Mouse (Mus musculus) heart, embryonic 16.5 days (tissue): Measurements from ENCODE around the gene Gtf2h4. TPM values are rescaled to one million over a fixed set of nuclear protein-coding genes. Genes with fewer than 3 reads are reported as not detected.
A peak's percentile ranks its signal among the peaks of the same experiment; 100 is the strongest.

Experiments
- ATAC-seq: fragments of 200-750 bp; cut with Nextera tagmentation; replicated peaks from 2 replicates; pipeline ENCODE4 v1.8.0; 2017; ENCODE audit warnings: moderate number of reproducible peaks; ENCODE audit not compliant: insufficient read depth, low FRiP score; ENCODE audit errors: extremely low read depth
- H3K27ac ChIP-seq: fragments of 300-500 bp; sonication (generic); 2 replicates; pipeline ENCODE4 v1.5.1; 2014; ENCODE audit warnings: mild to moderate bottlenecking, low read length, control low read depth, moderate library complexity
- H3K27me3 ChIP-seq: fragments of 300-500 bp; sonication (generic); 2 replicates; pipeline ENCODE4 v1.6.1; 2014; ENCODE audit warnings: low read length, mixed read lengths; ENCODE audit not compliant: control insufficient read depth, insufficient read depth
- H3K36me3 ChIP-seq: fragments of 300-500 bp; sonication (generic); 2 replicates; pipeline ENCODE4 v1.6.1; 2014; ENCODE audit not compliant: control insufficient read depth, insufficient read depth
- H3K4me1 ChIP-seq: fragments of 300-500 bp; sonication (generic); 2 replicates; pipeline ENCODE4 v1.6.1; 2014; ENCODE audit warnings: low read length, mixed read lengths; ENCODE audit not compliant: control insufficient read depth, insufficient read depth
- H3K4me2 ChIP-seq: fragments of 300-500 bp; sonication (generic); 2 replicates; pipeline ENCODE4 v1.6.1; 2014; ENCODE audit warnings: low read depth, mild to moderate bottlenecking, control low read depth, low read length
- H3K4me3 ChIP-seq: fragments of 300-500 bp; sonication (generic); 2 replicates; pipeline ENCODE4 v1.5.1; 2014; ENCODE audit warnings: mild to moderate bottlenecking, control low read depth, low read length
- H3K9ac ChIP-seq: fragments of 300-500 bp; sonication (generic); 2 replicates; pipeline ENCODE4 v1.6.1; 2014; ENCODE audit warnings: low read length, control low read depth
- H3K9me3 ChIP-seq: fragments of 300-500 bp; sonication (generic); replicated peaks from 2 replicates; pipeline ENCODE4 v1.6.1; 2016; ENCODE audit warnings: low read length; ENCODE audit not compliant: control insufficient read depth
- WGBS: fragments of 180-500 bp; shearing (Covaris S2); extraction: QIAGEN DNeasy Blood & Tissue Kit; methylation state at CpG from one replicate; pipeline ENCODE4 v1.1.7; 2014; 5-methylcytosine and 5-hydroxymethylcytosine counted together
- polyA plus RNA-seq: library from polyadenylated mRNA; unstranded; fragments of >200 nt; fragmentation: Nextera tagmentation; extraction: Ambion mirVana; gene quantifications from 2 replicates; pipeline ENCODE4 v1.2.1, GENCODE M21; 2015

Gene Gtf2h4
- polyA plus RNA-seq, 1 experiment from 2014 or later: 30.8 TPM

DNA sequence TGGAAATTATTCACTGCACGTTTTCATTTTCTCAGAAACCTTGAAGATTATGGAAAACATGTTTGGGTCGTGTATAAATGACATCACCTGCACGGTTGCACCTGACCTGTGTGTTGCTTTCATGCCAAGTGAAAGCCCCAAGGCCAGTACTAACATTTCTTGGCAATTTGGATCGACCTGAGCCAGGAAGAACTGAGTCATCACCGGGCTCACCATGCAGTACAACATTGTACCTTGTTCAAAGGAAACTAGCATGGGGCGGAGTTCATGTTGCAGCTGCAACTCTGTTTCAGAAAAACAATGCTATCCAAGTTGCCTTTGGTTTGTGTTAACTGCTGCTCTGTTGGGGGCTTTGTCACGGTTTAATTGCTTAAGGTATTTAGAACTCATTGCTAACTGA lies 34.4 kb upstream of the Gtf2h4 start:
- H3K27ac ChIP-seq: no peak overlapping the region

DNA sequence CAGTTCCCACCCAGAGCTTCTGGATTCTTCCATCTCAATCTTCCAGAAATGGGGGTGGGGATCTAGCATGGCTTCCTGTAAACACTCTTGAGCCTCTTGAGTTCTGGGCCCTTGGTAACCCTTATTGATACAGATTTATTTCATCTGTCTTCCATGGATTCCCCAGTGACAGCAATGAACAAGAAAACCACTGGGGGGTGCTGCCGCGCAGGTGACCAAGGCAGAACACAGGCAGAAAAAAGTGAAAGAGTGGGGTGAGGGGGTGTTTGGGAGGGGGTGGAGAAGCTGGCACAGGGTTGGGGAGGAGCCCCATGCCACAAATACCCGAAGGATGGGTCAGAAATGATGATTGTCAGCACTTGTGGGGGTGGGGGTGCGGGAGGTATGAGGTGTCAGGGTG lies 32.3 kb upstream of the Gtf2h4 start:
- WGBS: 9% methylated on average over 4 of the region's 4 CpGs
- Histone ChIP-seq H3K9me3 (no peaks in the 10 kb centered on the region), H3K36me3 (no peaks in the 10 kb centered on the region), H3K27me3 (no peaks in the 10 kb centered on the region), H3K4me1 (peaks cover 52% of the 10 kb centered on the region), H3K27ac (peak overlapping the region; percentile 64), H3K9ac (0 out of 2 replicates have a peak overlapping the region, but pooled peaks have one; percentile 38), H3K4me3 (no peak overlapping the region), H3K4me2 (no peak overlapping the region)
- ATAC-seq: no peak

More for the DNA sequence above, 34.4 kb upstream of the Gtf2h4 start:
- H3K4me1 ChIP-seq: peaks cover 53% of the 10 kb centered on the region
- no peak overlapping the region for H3K4me2 ChIP-seq
- H3K27me3 ChIP-seq: no peaks in the 10 kb centered on the region
- H3K36me3 ChIP-seq: no peaks in the 10 kb centered on the region
- 70% methylated on average over 7 of the region's 7 CpGs for WGBS
- no peak overlapping the region for H3K4me3 ChIP-seq
- no peak overlapping the region for H3K9ac ChIP-seq
- H3K9me3 ChIP-seq: no peaks in the 10 kb centered on the region
- no peak for ATAC-seq

- 12% methylated on average over 19 of the region's 19 CpGs for WGBS
- Histone ChIP-seq H3K4me1 (peaks cover 46% of the 10 kb centered on the region), H3K27me3 (no peaks in the 10 kb centered on the region), H3K4me2 (peak within 1 kb of the TSS; percentile 71), H3K9ac (peak within 1 kb of the TSS; percentile 75), H3K9me3 (no peaks in the 10 kb centered on the region), H3K27ac (peak within 1 kb of the TSS; percentile 92), H3K4me3 (peak within 1 kb of the TSS; percentile 51), H3K36me3 (no peaks in the 10 kb centered on the region)
- no peak for ATAC-seq
Observed at GRCm38 (mm10) chr17:35704621-35705464, 31.3 kb upstream of the Gtf2h4 start, which contains the start of gene Ddr1. Gene Ddr1, minus strand, starts transcription at chr17:35704621.

- peak overlapping the region; percentile 92 for H3K27ac ChIP-seq
- H3K36me3 ChIP-seq: no peaks in the 10 kb centered on the region
- H3K4me1 ChIP-seq: peaks cover 51% of the 10 kb centered on the region
- ATAC-seq: no peak
- peak overlapping the region; percentile 51 for H3K4me3 ChIP-seq
- peak overlapping the region; percentile 71 for H3K4me2 ChIP-seq
- H3K9me3 ChIP-seq: no peaks in the 10 kb centered on the region
- no peaks in the 10 kb centered on the region for H3K27me3 ChIP-seq
- peak overlapping the region; percentile 75 for H3K9ac ChIP-seq
- WGBS: 5% methylated on average over 14 of the region's 14 CpGs
Observed at GRCm38 (mm10) chr17:35703751-35704271, 30.3 kb upstream of the Gtf2h4 start.

- peaks cover 56% of the 10 kb centered on the region for H3K4me1 ChIP-seq
- H3K9ac ChIP-seq: 0 out of 2 replicates have a peak overlapping the region, but pooled peaks have one; percentile 25
- H3K27ac ChIP-seq: peak overlapping the region; percentile 99
- H3K4me2 ChIP-seq: peak overlapping the region; percentile 82
- ATAC-seq: no peak
- H3K9me3 ChIP-seq: no peaks in the 10 kb centered on the region
- H3K36me3 ChIP-seq: no peaks in the 10 kb centered on the region
- peak overlapping the region; percentile 31 for H3K4me3 ChIP-seq
- 12% methylated on average over 2 of the region's 2 CpGs for WGBS
- no peaks in the 10 kb centered on the region for H3K27me3 ChIP-seq
Observed at GRCm38 (mm10) chr17:35703065-35703464, 29.5 kb upstream of the Gtf2h4 start.

- no peak for ATAC-seq
- 20% methylated on average over 4 of the region's 4 CpGs for WGBS
- peaks cover 60% of the 10 kb centered on the region for H3K4me1 ChIP-seq
- H3K4me3 ChIP-seq: peak overlapping the region; percentile 87
- H3K9me3 ChIP-seq: no peaks in the 10 kb centered on the region
- H3K9ac ChIP-seq: peak overlapping the region; percentile 93
- H3K27ac ChIP-seq: peak overlapping the region; percentile 99
- no peaks in the 10 kb centered on the region for H3K27me3 ChIP-seq
- peak overlapping the region; percentile 82 for H3K4me2 ChIP-seq
- H3K36me3 ChIP-seq: no peaks in the 10 kb centered on the region
Observed at GRCm38 (mm10) chr17:35702605-35703004, 29.1 kb upstream of the Gtf2h4 start.

DNA sequence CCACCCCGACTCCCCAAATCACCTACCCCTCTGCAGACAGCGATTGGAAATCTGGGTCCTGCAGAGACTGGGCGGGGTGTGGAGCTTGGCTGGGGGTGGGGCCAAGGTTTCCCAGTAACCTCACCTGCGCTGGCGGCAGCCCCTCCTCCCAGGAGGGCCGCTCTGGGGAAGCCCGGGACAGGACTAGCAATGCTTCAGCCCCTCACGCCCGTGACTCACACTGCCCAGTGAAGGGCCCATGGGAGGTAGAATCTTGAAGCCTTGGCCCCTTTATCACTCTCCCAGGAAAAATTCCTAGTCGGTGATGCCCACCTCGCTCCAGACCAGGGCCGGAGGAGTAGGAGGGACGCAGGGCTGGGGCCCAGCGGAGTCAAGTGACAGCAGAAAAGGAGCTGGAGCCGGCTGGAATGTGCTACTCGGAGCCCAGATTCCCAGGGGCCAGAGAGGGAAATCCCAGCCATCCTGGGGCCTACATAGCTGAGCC lies 28.5 kb upstream of the Gtf2h4 start:
- no peaks in the 10 kb centered on the region for H3K36me3 ChIP-seq
- H3K4me2 ChIP-seq: peak overlapping the region; percentile 82
- H3K27ac ChIP-seq: peak overlapping the region; percentile 99
- no peaks in the 10 kb centered on the region for H3K9me3 ChIP-seq
- peak overlapping the region; percentile 87 for H3K4me3 ChIP-seq
- no peaks in the 10 kb centered on the region for H3K27me3 ChIP-seq
- peak overlapping the region; percentile 93 for H3K9ac ChIP-seq
- peak; percentile 12 for ATAC-seq
- peaks cover 66% of the 10 kb centered on the region for H3K4me1 ChIP-seq
- WGBS: 3% methylated on average over 16 of the region's 16 CpGs

DNA sequence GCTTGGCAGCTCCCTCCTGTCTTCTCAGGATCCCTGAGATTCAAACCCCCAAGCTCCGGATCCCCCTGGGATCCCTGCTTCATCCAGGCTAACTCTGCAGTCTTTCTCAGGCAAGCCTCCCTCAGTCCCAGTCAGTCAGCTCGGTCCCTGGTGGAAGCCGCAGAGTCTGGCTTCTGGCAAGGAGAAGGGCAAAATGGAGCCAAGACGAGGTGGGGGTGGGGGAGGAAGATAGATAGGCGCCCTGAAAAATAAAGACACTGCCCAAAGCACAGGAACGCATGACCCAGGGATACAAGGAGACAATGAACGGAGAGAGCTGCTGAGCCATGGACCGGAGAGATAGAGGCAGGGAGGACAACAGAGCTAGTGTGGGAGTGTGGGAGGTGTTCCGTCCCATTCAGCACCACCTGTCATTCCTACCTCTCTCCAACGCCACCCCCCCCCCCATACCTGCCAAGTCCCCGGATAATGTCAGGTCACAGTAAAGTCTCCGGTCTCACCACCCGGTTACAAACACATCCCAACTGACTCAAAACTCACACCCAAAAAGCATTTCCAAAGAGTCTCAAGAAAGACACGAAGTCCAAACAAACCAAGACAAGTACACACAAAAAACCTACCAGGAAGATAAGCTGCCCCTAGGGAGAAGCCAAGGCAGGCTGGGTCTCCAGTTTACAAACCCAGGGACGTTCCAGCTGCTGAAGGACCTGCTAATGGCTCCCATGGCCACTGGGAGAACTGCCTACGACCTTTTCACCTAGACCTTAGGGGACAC lies 27.9 kb upstream of the Gtf2h4 start:
- Histone ChIP-seq H3K9me3 (no peaks in the 10 kb centered on the region), H3K27me3 (no peaks in the 10 kb centered on the region), H3K4me1 (peaks cover 66% of the 10 kb centered on the region), H3K36me3 (no peaks in the 10 kb centered on the region), H3K27ac (peak overlapping the region; percentile 99), H3K4me3 (peak overlapping the region; percentile 87), H3K4me2 (peak overlapping the region; percentile 82), H3K9ac (peak overlapping the region; percentile 93)
- no peak for ATAC-seq
- WGBS: 1% methylated on average over 16 of the region's 16 CpGs
